Mouse (Mus musculus) inflammation-experienced regulatory T-cells (primary cell): ENCODE results near the gene Gsn. TPM values are rescaled to one million over a fixed set of nuclear protein-coding genes. Genes with fewer than 3 reads are reported as not detected.

Source experiments
- polyA plus RNA-seq, 2 experiments: library from polyadenylated mRNA; unstranded; fragments of 100-300 nt; shearing (Covaris generic); gene quantifications; one replicate each; pipeline ENCODE4 v1.2.1; 2017

Gsn gene
- polyA plus RNA-seq = 10 to 100 TPM; 28.1 to 30.6 TPM

GRCm38 (mm10) chr2:35255885-35256833 lies at the start of gene Gsn:
TSS of gene Gsn (plus strand) at chr2:35256380.

GRCm38 (mm10) chr2:35336388-35337280 lies 80.5 kb downstream of the Gsn start, which contains the start of gene Stom:
TSS of gene Stom (minus strand) at chr2:35336976.

Other genes with a start within 250 kb of the Gsn start
- under 1 TPM; 0.20 to 0.60 TPM for gene Hc, start 194.9 kb upstream of the Gsn start, polyA plus RNA-seq
- 1 to 10 TPM in 1 of 2 experiments, under 1 TPM in 1; 0.48 to 2.4 TPM for gene AI182371, start 154.8 kb upstream of the Gsn start, polyA plus RNA-seq
- 100 to 1,000 TPM in 1 of 2 experiments, 10 to 100 TPM in 1; 86.2 to 101 TPM for gene Cntrl, start 146.9 kb upstream of the Gsn start, polyA plus RNA-seq
- 100 to 1,000 TPM; 148 to 163 TPM for gene Rab14, start 55.3 kb upstream of the Gsn start, polyA plus RNA-seq
- gene Stom, start 80.6 kb downstream of the Gsn start, polyA plus RNA-seq = 1 to 10 TPM in 1 of 2 experiments, under 1 TPM in 1; 0.86 to 4.4 TPM
- under 1 TPM; 0.17 to 0.77 TPM for gene 4930568D16Rik, start 111.3 kb downstream of the Gsn start, polyA plus RNA-seq
- gene 4930402F06Rik, start 140.8 kb downstream of the Gsn start, polyA plus RNA-seq = under 1 TPM in 1 of 2 experiments, not detected in 1; 0.19 TPM
- gene Ggta1, start 206.9 kb downstream of the Gsn start, polyA plus RNA-seq = 10 to 100 TPM; 16.6 to 18.5 TPM